Mouse (Mus musculus) forebrain, embryonic 13.5 days (tissue): ENCODE measurements around the gene Gm10762. TPM values are rescaled to one million over a fixed set of nuclear protein-coding genes. Genes with fewer than 3 reads are reported as not detected.

Experiments
- ATAC-seq: fragments of 200-750 bp; cut with Nextera tagmentation; 2 replicates; pipeline ENCODE4 v1.8.0; 2017
- H3K27ac ChIP-seq: fragments of 300-500 bp; sonication (generic); 2 replicates; pipeline ENCODE4 v1.5.1; 2015; ENCODE audit warnings: inconsistent platforms, mild to moderate bottlenecking, moderate library complexity
- H3K27me3 ChIP-seq: fragments of 300-500 bp; sonication (generic); 2 replicates; pipeline ENCODE4 v1.6.1; 2015; ENCODE audit warnings: mild to moderate bottlenecking, inconsistent platforms
- H3K36me3 ChIP-seq: fragments of 300-500 bp; sonication (generic); 2 replicates; pipeline ENCODE4 v1.6.1; 2015; ENCODE audit warnings: mild to moderate bottlenecking, inconsistent platforms; ENCODE audit not compliant: poor library complexity, severe bottlenecking
- H3K4me1 ChIP-seq: fragments of 300-500 bp; sonication (generic); 2 replicates; pipeline ENCODE4 v1.6.1; 2015; ENCODE audit warnings: inconsistent platforms
- H3K4me2 ChIP-seq: fragments of 300-500 bp; sonication (generic); 2 replicates; pipeline ENCODE4 v1.6.1; 2015; ENCODE audit warnings: inconsistent platforms, mild to moderate bottlenecking, moderate library complexity
- H3K4me3 ChIP-seq: fragments of 300-500 bp; sonication (generic); 2 replicates; pipeline ENCODE4 v1.5.1; 2015; ENCODE audit warnings: mild to moderate bottlenecking, inconsistent platforms
- H3K9ac ChIP-seq: fragments of 300-500 bp; sonication (generic); 2 replicates; pipeline ENCODE4 v1.6.1; 2015; ENCODE audit warnings: mild to moderate bottlenecking, inconsistent platforms
- H3K9me3 ChIP-seq: fragments of 300-500 bp; sonication (generic); replicated peaks from 2 replicates; pipeline ENCODE4 v1.6.1; 2016; ENCODE audit warnings: inconsistent platforms
- WGBS: fragments of 180-500 bp; shearing (Covaris S2); methylation state at CpG from one replicate; pipeline ENCODE4 v1.1.7; 2015; 5-methylcytosine and 5-hydroxymethylcytosine counted together
- microRNA-seq: library from miRNA; unstranded; fragments of <30 nt; microRNA quantifications from one replicate; pipeline ENCODE4, GENCODE M21; 2016
- polyA plus RNA-seq: library from polyadenylated mRNA; unstranded; fragments of >200 nt; fragmentation: Nextera tagmentation; extraction: Ambion mirVana; gene quantifications from 2 replicates; pipeline ENCODE4 v1.2.1, GENCODE M21; 2015

Gene Gm10762
- polyA plus RNA-seq, 1 experiment from 2014 or later, result 24.1 TPM

GRCm38 (mm10) chr2:128954186-128954585 lies 13.3 kb downstream of the Gm10762 start:
- no peak overlapping the region for H3K4me2 ChIP-seq
- no peaks in the 10 kb centered on the region for H3K27me3 ChIP-seq
- H3K36me3 ChIP-seq, result no peaks in the 10 kb centered on the region
- no peak overlapping the region for H3K4me3 ChIP-seq
- no peak overlapping the region for H3K9ac ChIP-seq
- H3K9me3 ChIP-seq, result no peaks in the 10 kb centered on the region
- H3K27ac ChIP-seq, result no peak overlapping the region
- ATAC-seq, result no peak
- no peaks in the 10 kb centered on the region for H3K4me1 ChIP-seq

GRCm38 (mm10) chr2:128947962-128948588 lies 19.4 kb downstream of the Gm10762 start:
- H3K27ac ChIP-seq, result no peak overlapping the region
- H3K27me3 ChIP-seq, result no peaks in the 10 kb centered on the region
- no peak overlapping the region for H3K4me3 ChIP-seq
- no peak overlapping the region for H3K9ac ChIP-seq
- 0 out of 2 replicates have a peak, but pooled peaks have one; percentile 15 for ATAC-seq
- no peak overlapping the region for H3K4me2 ChIP-seq
- peaks cover 4% of the 10 kb centered on the region for H3K4me1 ChIP-seq
- no peaks in the 10 kb centered on the region for H3K9me3 ChIP-seq
- 40% methylated on average over 6 of the region's 6 CpGs for WGBS
- H3K36me3 ChIP-seq, result no peaks in the 10 kb centered on the region

- Histone ChIP-seq H3K4me1 (peaks cover 8% of the 10 kb centered on the region), H3K4me3 (peak within 1 kb of the TSS; percentile 77), H3K4me2 (peak within 1 kb of the TSS; percentile 82), H3K27me3 (no peaks in the 10 kb centered on the region), H3K9ac (peak within 1 kb of the TSS; percentile 80), H3K36me3 (peaks cover 8% of the 10 kb centered on the region; the same call in 1 of the 2 replicates), H3K27ac (peak within 1 kb of the TSS; percentile 65; the same call in 1 of the 2 replicates), H3K9me3 (no peaks in the 10 kb centered on the region)
- ATAC-seq, result peak; percentile 94
- WGBS, result 2% methylated on average over 65 of the region's 65 CpGs
Observed at GRCm38 (mm10) chr2:128943538-128944528, 23.7 kb downstream of the Gm10762 start, which contains the start of gene Zc3h8. Gene Zc3h8, minus strand, starts transcription at chr2:128944077.

GRCm38 (mm10) chr2:128936256-128936655 lies 31.3 kb downstream of the Gm10762 start:
- H3K27ac ChIP-seq, result no peak overlapping the region
- no peak overlapping the region for H3K4me2 ChIP-seq
- no peak overlapping the region for H3K4me3 ChIP-seq
- no peaks in the 10 kb centered on the region for H3K4me1 ChIP-seq
- H3K9me3 ChIP-seq, result no peaks in the 10 kb centered on the region
- no peak for ATAC-seq
- H3K27me3 ChIP-seq, result no peaks in the 10 kb centered on the region
- H3K36me3 ChIP-seq, result peaks cover 36% of the 10 kb centered on the region
- 89% methylated on average over 3 of the region's 3 CpGs for WGBS
- H3K9ac ChIP-seq, result no peak overlapping the region

- Histone ChIP-seq H3K36me3 (peaks cover 53% of the 10 kb centered on the region), H3K27me3 (no peaks in the 10 kb centered on the region), H3K27ac (no peak overlapping the region), H3K4me2 (no peak overlapping the region), H3K9me3 (no peaks in the 10 kb centered on the region), H3K4me3 (no peak overlapping the region), H3K9ac (no peak overlapping the region), H3K4me1 (no peaks in the 10 kb centered on the region)
- no peak for ATAC-seq
Observed at GRCm38 (mm10) chr2:128930704-128931103, 36.8 kb downstream of the Gm10762 start.

- Histone ChIP-seq H3K27me3 (no peaks in the 10 kb centered on the region), H3K4me2 (no peak overlapping the region), H3K27ac (no peak overlapping the region), H3K36me3 (peaks cover 54% of the 10 kb centered on the region), H3K4me1 (no peaks in the 10 kb centered on the region), H3K4me3 (no peak overlapping the region), H3K9ac (no peak overlapping the region), H3K9me3 (no peaks in the 10 kb centered on the region)
- ATAC-seq, result no peak
- WGBS, result 84% methylated on average over 3 of the region's 3 CpGs
Observed at GRCm38 (mm10) chr2:128928446-128928845, 39.1 kb downstream of the Gm10762 start.

GRCm38 (mm10) chr2:128924799-128925198 lies 42.7 kb downstream of the Gm10762 start:
- H3K4me3 ChIP-seq, result no peak overlapping the region
- H3K9me3 ChIP-seq, result no peaks in the 10 kb centered on the region
- no peak overlapping the region for H3K27ac ChIP-seq
- WGBS, result 95% methylated on average over 4 of the region's 4 CpGs
- peaks cover 31% of the 10 kb centered on the region for H3K36me3 ChIP-seq
- no peak overlapping the region for H3K9ac ChIP-seq
- no peaks in the 10 kb centered on the region for H3K4me1 ChIP-seq
- no peaks in the 10 kb centered on the region for H3K27me3 ChIP-seq
- ATAC-seq, result no peak
- no peak overlapping the region for H3K4me2 ChIP-seq

Small RNA genes lying within 50 kb of the gene (microRNA-seq; reads per million reads assigned to microRNA genes)
- not detected for gene Gm22859

Other genes with a start within 250 kb of the Gm10762 start
- gene Tmem87b, start 149.6 kb downstream of the Gm10762 start, polyA plus RNA-seq, result 33.8 and 36.8 TPM in 2 replicates
- gene Fbln7, start 104.7 kb downstream of the Gm10762 start, polyA plus RNA-seq, result 1.4 and 1.8 TPM in 2 replicates
- 9.3 and 10.3 TPM in 2 replicates for gene Zc3h8, start 23.6 kb downstream of the Gm10762 start, polyA plus RNA-seq
- gene Zc3h6, start 323 bp downstream of the Gm10762 start, polyA plus RNA-seq, result 3.7 and 4.4 TPM in 2 replicates
- gene Vinac1, start 80.4 kb upstream of the Gm10762 start, polyA plus RNA-seq, result 0.15 and 0.29 TPM in 2 replicates
- gene Ttl, start 98.2 kb upstream of the Gm10762 start, polyA plus RNA-seq, result 21.9 and 23.4 TPM in 2 replicates
- 20.4 and 20.6 TPM in 2 replicates for gene Polr1b, start 133.3 kb upstream of the Gm10762 start, polyA plus RNA-seq
- gene Chchd5, start 162.0 kb upstream of the Gm10762 start, polyA plus RNA-seq, result 26.9 and 27.2 TPM in 2 replicates
- 57.2 and 59.8 TPM in 2 replicates for gene Slc20a1, start 231.0 kb upstream of the Gm10762 start, polyA plus RNA-seq